Mouse (Mus musculus): ENCODE results near the gene Grasp. TPM values are rescaled to one million over a fixed set of nuclear protein-coding genes. Genes with fewer than 3 reads are reported as not detected.

The Grasp gene
- polyA plus RNA-seq (2016; fragmentation: Nextera tagmentation; extraction: Ambion mirVana): 5.5 and 5.8 TPM in 2 replicates

- peaks cover 38% of the 10 kb centered on the region for H3K27me3 ChIP-seq (ENCODE audit: insufficient read depth, poor library complexity, severe bottlenecking)
- H3K36me3 ChIP-seq: peaks cover 10% of the 10 kb centered on the region
- H3K4me3 ChIP-seq: peak within 1 kb of the TSS; percentile 79
- DNase-seq (ENCODE audit: low spot score): peak; percentile 84
- under 1% methylated on average over 77 of the region's 77 CpGs for WGBS
- H3K9me3 ChIP-seq: no peaks in the 10 kb centered on the region
- H3K4me1 ChIP-seq (replicated peaks): peaks cover 86% of the 10 kb centered on the region
- peak within 1 kb of the TSS; percentile 87 for H3K27ac ChIP-seq
Measured at GRCm38 (mm10) chr15:101224006-101224906, at the start of gene Grasp. TSS of gene Grasp (plus strand) at chr15:101224188.

GRCm38 (mm10) chr15:101174294-101175130, 49.5 kb upstream of the Grasp start:
- Histone ChIP-seq H3K9me3 (no peaks in the 10 kb centered on the region), H3K4me3 (peak overlapping the region; percentile 93), H3K27ac (peak overlapping the region; percentile 98), H3K36me3 (no peaks in the 10 kb centered on the region), H3K4me1 (replicated peaks) (peaks cover 57% of the 10 kb centered on the region), H3K27me3 (ENCODE audit: insufficient read depth, poor library complexity, severe bottlenecking) (peaks cover 16% of the 10 kb centered on the region)
- peak; percentile 38 for DNase-seq (ENCODE audit: low spot score)
- under 1% methylated on average over 43 of the region's 46 CpGs for WGBS

GRCm38 (mm10) chr15:101175131-101175460, 48.9 kb upstream of the Grasp start:
- WGBS: 18% methylated on average over 5 of the region's 5 CpGs
- peak overlapping the region; percentile 93 for H3K4me3 ChIP-seq
- H3K36me3 ChIP-seq: no peaks in the 10 kb centered on the region
- H3K27me3 ChIP-seq (ENCODE audit: insufficient read depth, poor library complexity, severe bottlenecking): peaks cover 16% of the 10 kb centered on the region
- no peak for DNase-seq (ENCODE audit: low spot score)
- peaks cover 62% of the 10 kb centered on the region for H3K4me1 ChIP-seq (replicated peaks)
- H3K9me3 ChIP-seq: no peaks in the 10 kb centered on the region
- peak overlapping the region; percentile 98 for H3K27ac ChIP-seq

GRCm38 (mm10) chr15:101175613-101176283, 48.2 kb upstream of the Grasp start:
- peaks cover 16% of the 10 kb centered on the region for H3K27me3 ChIP-seq (ENCODE audit: insufficient read depth, poor library complexity, severe bottlenecking)
- DNase-seq (ENCODE audit: low spot score): peak; percentile 26
- H3K9me3 ChIP-seq: no peaks in the 10 kb centered on the region
- H3K4me3 ChIP-seq: peak overlapping the region; percentile 93
- H3K36me3 ChIP-seq: no peaks in the 10 kb centered on the region
- WGBS: 36% methylated on average over 17 of the region's 17 CpGs
- H3K4me1 ChIP-seq (replicated peaks): peaks cover 69% of the 10 kb centered on the region
- H3K27ac ChIP-seq: peak overlapping the region; percentile 98

DNA sequence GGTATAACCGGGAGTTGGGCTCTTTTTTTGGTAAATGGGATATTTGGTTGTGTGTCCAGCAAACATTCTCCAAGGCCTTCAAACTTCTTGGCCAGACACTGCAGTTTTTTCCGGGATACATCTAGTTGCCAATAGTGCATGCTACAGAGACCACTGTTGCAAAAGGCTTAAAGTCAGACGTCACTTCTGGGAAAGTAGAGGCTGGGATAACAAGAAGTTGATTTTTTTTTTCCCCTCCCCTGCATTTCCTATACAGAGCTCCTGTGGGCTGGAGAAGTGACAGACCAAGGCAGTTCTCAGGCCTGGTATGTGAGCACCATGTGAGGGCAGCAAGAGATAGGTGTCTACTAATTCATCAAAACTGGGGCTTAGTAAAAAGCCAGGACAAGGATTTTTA, 47.7 kb upstream of the Grasp start:
- 66% methylated on average over 3 of the region's 3 CpGs for WGBS
- Histone ChIP-seq H3K27ac (no peak overlapping the region), H3K36me3 (no peaks in the 10 kb centered on the region), H3K27me3 (ENCODE audit: insufficient read depth, poor library complexity, severe bottlenecking) (peaks cover 16% of the 10 kb centered on the region), H3K4me1 (replicated peaks) (peaks cover 74% of the 10 kb centered on the region), H3K9me3 (no peaks in the 10 kb centered on the region), H3K4me3 (peak overlapping the region; percentile 93; the same call in 1 of the 2 replicates)
- DNase-seq (ENCODE audit: low spot score): no peak

DNA sequence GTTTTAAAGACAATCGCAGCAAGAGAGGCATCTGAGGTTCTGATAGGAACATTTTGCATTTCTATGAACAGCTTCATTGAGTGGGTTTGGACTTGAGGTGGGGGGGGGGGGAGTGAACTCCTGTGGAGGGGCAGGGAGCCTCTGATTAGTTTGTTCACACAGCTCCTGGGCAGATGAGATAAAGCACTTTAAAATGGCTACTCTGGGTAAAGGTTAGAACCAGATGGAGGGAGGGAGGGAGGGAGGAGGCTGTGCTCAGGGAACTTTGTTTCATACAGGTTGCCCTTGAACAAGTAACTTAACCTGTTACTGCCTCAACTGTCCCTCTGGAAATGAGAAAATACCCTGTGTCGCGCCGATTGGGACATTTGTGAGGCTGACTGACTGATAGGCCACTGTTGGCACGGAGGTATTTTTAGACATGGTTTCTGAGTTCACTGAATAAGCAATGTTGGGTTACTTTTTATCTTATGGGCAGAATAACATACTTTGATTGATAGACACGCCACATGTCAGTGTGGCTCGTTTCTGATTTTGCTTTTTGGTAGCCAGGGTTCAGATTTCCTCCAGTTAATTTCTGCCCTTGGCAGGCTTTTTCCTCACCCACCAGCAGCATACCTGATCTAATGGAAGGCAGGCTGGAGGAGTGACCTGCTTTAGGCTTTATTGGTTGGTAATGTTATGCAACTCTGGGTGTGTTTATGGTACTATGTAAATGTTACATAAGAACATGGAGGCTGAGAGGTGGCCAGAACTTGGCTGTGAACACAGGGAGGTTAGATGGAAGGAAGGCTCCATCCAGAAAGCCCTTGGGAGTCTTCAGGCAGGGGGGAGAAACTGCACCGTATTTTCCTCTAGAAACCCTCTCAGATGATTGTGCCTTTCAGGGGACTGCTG, 46.9 kb upstream of the Grasp start:
- Histone ChIP-seq H3K4me3 (no peak overlapping the region), H3K27me3 (ENCODE audit: insufficient read depth, poor library complexity, severe bottlenecking) (peaks cover 11% of the 10 kb centered on the region), H3K36me3 (no peaks in the 10 kb centered on the region), H3K9me3 (no peaks in the 10 kb centered on the region), H3K27ac (no peak overlapping the region), H3K4me1 (replicated peaks) (peaks cover 79% of the 10 kb centered on the region)
- DNase-seq (ENCODE audit: low spot score): no peak
- 80% methylated on average over 8 of the region's 8 CpGs for WGBS

DNA sequence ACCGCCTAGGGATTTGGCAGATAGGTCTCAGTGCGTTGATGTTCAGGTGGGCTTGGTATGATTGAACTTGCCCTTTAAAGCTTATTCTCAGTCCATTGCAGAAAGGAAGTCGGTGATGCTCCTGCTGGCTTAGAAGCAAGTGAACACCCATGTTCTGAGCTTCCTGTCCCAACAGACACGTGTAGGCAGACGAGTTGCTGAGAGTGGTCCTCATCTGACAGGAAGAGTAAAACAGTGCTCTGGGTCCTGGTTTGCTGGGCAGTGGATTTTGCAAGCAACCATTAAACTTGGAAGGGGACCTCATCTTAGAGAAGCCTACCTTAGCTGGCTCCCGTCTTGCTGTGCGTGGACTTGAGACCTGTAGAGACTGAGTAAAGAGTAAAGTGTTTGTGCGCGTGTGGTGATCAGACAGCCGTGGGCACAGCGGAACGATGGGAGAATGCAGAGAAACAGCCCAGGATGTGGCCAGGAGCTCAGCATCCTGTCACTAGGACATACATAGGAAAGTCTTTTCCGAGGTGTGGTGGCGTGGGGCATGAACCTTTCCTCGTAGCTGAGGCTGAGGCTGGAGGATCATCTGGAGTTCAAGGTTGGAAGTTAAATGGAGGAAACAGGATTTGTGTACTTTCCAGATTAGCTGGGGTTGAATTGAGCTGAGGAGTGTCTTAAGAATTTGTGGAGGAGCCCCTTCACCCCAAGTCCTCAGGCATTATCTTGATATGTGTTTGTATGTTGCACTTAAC, 43.5 kb upstream of the Grasp start:
- no peak for DNase-seq (ENCODE audit: low spot score)
- Histone ChIP-seq H3K27me3 (ENCODE audit: insufficient read depth, poor library complexity, severe bottlenecking) (no peaks in the 10 kb centered on the region), H3K9me3 (0 out of 2 replicates have a peak, but pooled peaks cover 7% of the 10 kb centered on the region), H3K4me1 (replicated peaks) (peaks cover 70% of the 10 kb centered on the region), H3K36me3 (peaks cover 15% of the 10 kb centered on the region), H3K4me3 (no peak overlapping the region; the same call in 1 of the 2 replicates), H3K27ac (no peak overlapping the region)
- WGBS: 82% methylated on average over 15 of the region's 15 CpGs

GRCm38 (mm10) chr15:101181106-101181466, 42.9 kb upstream of the Grasp start:
- 30% methylated on average over 5 of the region's 5 CpGs for WGBS
- H3K27ac ChIP-seq: peak overlapping the region; percentile 67
- peaks cover 64% of the 10 kb centered on the region for H3K4me1 ChIP-seq (replicated peaks)
- 0 out of 2 replicates have a peak, but pooled peaks cover 8% of the 10 kb centered on the region for H3K9me3 ChIP-seq
- DNase-seq (ENCODE audit: low spot score): no peak
- peaks cover 19% of the 10 kb centered on the region for H3K36me3 ChIP-seq
- H3K27me3 ChIP-seq (ENCODE audit: insufficient read depth, poor library complexity, severe bottlenecking): no peaks in the 10 kb centered on the region
- peak overlapping the region; percentile 13; the same call in 1 of the 2 replicates for H3K4me3 ChIP-seq

DNA sequence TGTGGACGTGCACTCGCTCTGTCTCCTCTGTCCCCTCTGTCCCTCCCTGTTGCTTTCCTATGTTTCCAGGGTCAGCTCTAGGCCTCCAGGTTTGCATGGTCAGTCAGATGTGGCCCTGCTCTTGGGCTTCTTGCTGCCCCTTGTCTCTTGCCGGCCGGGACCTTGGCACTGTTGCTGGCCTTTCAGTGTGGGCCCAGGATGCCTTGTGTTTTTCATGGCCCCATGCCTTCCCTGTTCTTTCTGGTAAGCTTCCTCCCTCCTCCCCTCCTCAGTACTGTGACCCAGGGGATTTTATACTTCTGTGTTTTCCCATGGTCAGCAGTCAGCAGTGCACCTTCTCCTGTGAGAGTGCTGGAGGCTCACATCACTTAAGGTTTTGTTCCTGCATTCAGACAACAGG, 42.5 kb upstream of the Grasp start:
- 17% methylated on average over 4 of the region's 4 CpGs for WGBS

GRCm38 (mm10) chr15:101182676-101183075, 41.3 kb upstream of the Grasp start:
- H3K9me3 ChIP-seq: 0 out of 2 replicates have a peak, but pooled peaks cover 8% of the 10 kb centered on the region
- H3K4me3 ChIP-seq: no peak overlapping the region
- H3K27me3 ChIP-seq (ENCODE audit: insufficient read depth, poor library complexity, severe bottlenecking): no peaks in the 10 kb centered on the region
- peaks cover 29% of the 10 kb centered on the region for H3K36me3 ChIP-seq
- no peak for DNase-seq (ENCODE audit: low spot score)
- peak overlapping the region; percentile 8; the same call in 1 of the 2 replicates for H3K27ac ChIP-seq
- peaks cover 48% of the 10 kb centered on the region for H3K4me1 ChIP-seq (replicated peaks)
- 77% methylated on average over 5 of the region's 5 CpGs for WGBS

More for the DNA sequence above, 42.5 kb upstream of the Grasp start:
- no peak for DNase-seq (ENCODE audit: low spot score)
- 0 out of 2 replicates have a peak overlapping the region, but pooled peaks have one; percentile 13 for H3K4me3 ChIP-seq
- peaks cover 60% of the 10 kb centered on the region for H3K4me1 ChIP-seq (replicated peaks)
- H3K27ac ChIP-seq: peak overlapping the region; percentile 67
- H3K9me3 ChIP-seq: 0 out of 2 replicates have a peak, but pooled peaks cover 8% of the 10 kb centered on the region
- no peaks in the 10 kb centered on the region for H3K27me3 ChIP-seq (ENCODE audit: insufficient read depth, poor library complexity, severe bottlenecking)
- H3K36me3 ChIP-seq: peaks cover 23% of the 10 kb centered on the region

DNA sequence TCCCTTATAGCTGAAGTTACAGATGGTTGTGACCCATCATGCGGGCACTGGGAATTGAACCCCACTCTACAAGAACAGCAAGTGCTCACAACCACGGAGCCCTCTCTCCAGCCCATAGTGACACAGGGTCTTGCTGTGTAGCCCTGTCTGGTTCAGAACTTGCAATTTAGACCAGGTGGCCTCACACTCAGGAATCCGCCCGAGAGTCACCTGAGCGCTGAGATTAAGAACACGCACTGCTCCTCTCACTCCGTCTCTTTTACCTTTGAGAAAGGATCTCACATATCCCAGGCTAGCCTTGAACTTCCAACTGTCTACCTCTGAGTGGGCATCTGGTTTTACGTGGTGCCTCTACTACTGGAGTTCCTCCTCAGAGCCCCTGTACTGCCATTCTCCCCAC, 39.7 kb upstream of the Grasp start:
- Histone ChIP-seq H3K9me3 (0 out of 2 replicates have a peak, but pooled peaks cover 8% of the 10 kb centered on the region), H3K4me3 (no peak overlapping the region), H3K27ac (no peak overlapping the region), H3K27me3 (ENCODE audit: insufficient read depth, poor library complexity, severe bottlenecking) (no peaks in the 10 kb centered on the region), H3K36me3 (peaks cover 29% of the 10 kb centered on the region), H3K4me1 (replicated peaks) (peaks cover 32% of the 10 kb centered on the region)
- DNase-seq (ENCODE audit: low spot score): no peak
- WGBS: 97% methylated on average over 8 of the region's 8 CpGs
